Mouse (Mus musculus): ENCODE results near the gene Tmem123. TPM values are rescaled to one million over a fixed set of nuclear protein-coding genes. Genes with fewer than 3 reads are reported as not detected.
A peak's percentile ranks its signal among the peaks of the same experiment; 100 is the strongest.

Tmem123 gene
- total and polyA plus RNA-seq, 3 experiments = 43.5 to 88.8 TPM; not detected in 1

DNA sequence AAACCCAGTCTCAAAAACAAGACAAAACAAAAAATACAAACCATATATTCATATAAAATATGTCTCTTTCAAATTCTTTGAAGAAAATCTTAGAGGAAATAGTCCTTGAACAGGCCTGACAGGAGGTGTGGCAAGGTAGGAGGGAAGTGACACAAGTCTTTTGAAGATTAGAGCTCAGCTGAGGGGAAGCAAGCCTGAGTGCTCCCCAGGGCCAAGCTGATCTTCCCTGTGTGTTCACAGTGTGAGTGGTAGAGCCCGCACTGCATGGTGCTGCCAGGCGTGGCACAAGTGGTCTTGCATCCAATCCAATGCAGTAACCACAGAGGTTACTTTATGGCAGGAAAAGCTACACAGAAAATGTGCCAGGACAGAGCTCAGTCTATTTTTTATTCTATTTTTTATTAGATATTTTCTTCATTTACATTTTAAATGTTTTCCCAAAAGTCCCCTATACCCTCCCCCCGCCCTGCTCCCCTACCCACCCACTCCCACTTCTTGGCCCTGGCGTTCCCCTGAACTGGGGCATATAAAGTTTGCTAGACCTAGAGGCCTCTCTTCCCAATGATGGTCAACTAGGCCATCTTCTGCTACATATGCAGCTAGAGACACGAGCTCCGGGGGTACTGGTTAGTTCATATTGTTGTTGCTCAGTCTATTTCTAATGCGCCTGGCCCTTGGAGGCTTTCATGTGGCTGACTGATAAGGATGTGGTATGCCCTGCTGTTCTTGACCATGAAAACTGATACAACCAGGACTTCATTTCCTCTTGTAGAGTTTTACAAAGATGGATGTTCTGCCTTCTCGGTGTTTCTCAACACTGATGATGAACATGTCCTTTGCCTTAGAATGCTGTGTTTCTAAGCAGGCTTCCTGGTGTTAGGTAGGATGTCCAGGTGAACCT, 16.7 kb downstream of the Tmem123 start:
- H3K36me3 ChIP-seq (ENCODE audit: control insufficient read depth in 1 of 2, insufficient read depth in 2 of 2, low read length in 2 of 2) = peaks cover 12 to 39% of the 10 kb centered on the region in 2 experiments
- DNase-seq (ENCODE audit: low read depth, low spot score) = peak; percentile 92
- no peaks in the 10 kb centered on the region for H3K9me3 ChIP-seq (replicated peaks; ENCODE audit: insufficient read depth, low read length)
- peaks cover 23 to 33% of the 10 kb centered on the region in 2 experiments for H3K4me1 ChIP-seq (ENCODE audit: control insufficient read depth in 1 of 2, insufficient read depth in 2 of 2, low read length in 2 of 2)
- no peaks in the 10 kb centered on the region for H3K79me2 ChIP-seq (ENCODE audit: control insufficient read depth, insufficient read depth, low read length, poor library complexity)
- H3K27ac ChIP-seq (ENCODE audit: control insufficient read depth, low read depth, low read length) = peak overlapping the region; percentile 77
- H3K27me3 ChIP-seq (ENCODE audit: control insufficient read depth in 1 of 2, insufficient read depth in 2 of 2, low read length in 2 of 2) = no peaks in the 10 kb centered on the region
- H3K4me3 ChIP-seq (ENCODE audit: control insufficient read depth in 1 of 2, insufficient read depth in 1 of 2, low read depth in 2 of 2, low read length in 2 of 2) = no peak overlapping the region
- peak overlapping the region; percentile 37; the same call in 1 of the 2 replicates for H3K9ac ChIP-seq (ENCODE audit: control insufficient read depth, low read depth, low read length, poor library complexity, severe bottlenecking)
- TF ChIP-seq USF1 (IDR thresholded peaks at IDR 0.05; ENCODE audit: low read depth, low read length) (peak; percentile 43; the same call in 1 of the 2 replicates), RCOR1 (IDR thresholded peaks at IDR 0.05; ENCODE audit: low read depth, low read length) (peak; percentile 84), SIN3A (IDR thresholded peaks at IDR 0.05; ENCODE audit: low read length) (peak; percentile 93), USF2 (IDR thresholded peaks at IDR 0.05; ENCODE audit: borderline replicate concordance in 1 of 2, insufficient read depth in 1 of 2, low read depth in 1 of 2, low read length in 2 of 2) (no peak), HCFC1 (IDR thresholded peaks at IDR 0.05; ENCODE audit: low read depth, low read length) (no peak), BHLHE40 (IDR thresholded peaks at IDR 0.05; ENCODE audit: borderline replicate concordance, low read depth, low read length) (peak; percentile 60; the same call in 1 of the 2 replicates), MYB (IDR thresholded peaks at IDR 0.05; ENCODE audit: low read depth, low read length) (peak; percentile 52; the same call in 1 of the 2 replicates), CTCF (IDR thresholded peaks at IDR 0.05 in 2 of 3, conservative IDR thresholded peaks at IDR 0.05 in 1 of 3; ENCODE audit: control insufficient read depth in 1 of 3, insufficient read depth in 1 of 3, low read depth in 2 of 3, low read length in 3 of 3, poor library complexity in 1 of 3, severe bottlenecking in 1 of 3) (no peak), MXI1 (IDR thresholded peaks at IDR 0.05; ENCODE audit: low read depth, low read length) (peak; percentile 89), ZC3H11A (IDR thresholded peaks at IDR 0.05; ENCODE audit: low read depth, low read length) (no peak; the same call in 1 of the 2 replicates), CHD2 (IDR thresholded peaks at IDR 0.05; ENCODE audit: low read length) (peak; percentile 14; the same call in 1 of the 2 replicates), POLR2AphosphoS2 (IDR thresholded peaks at IDR 0.05; ENCODE audit: low read length) (peak; percentile 45; the same call in 1 of the 2 replicates), NELFE (IDR thresholded peaks at IDR 0.05; ENCODE audit: low read depth, low read length) (peak; percentile 31), ZMIZ1 (IDR thresholded peaks at IDR 0.05; ENCODE audit: low read depth, low read length) (no peak), TAL1 (IDR thresholded peaks at IDR 0.05; ENCODE audit: low read length) (peak; percentile 94), MAFK (IDR thresholded peaks at IDR 0.05; ENCODE audit: borderline replicate concordance, low read depth, low read length) (peak; percentile 29; the same call in 1 of the 2 replicates), CHD1 (IDR thresholded peaks at IDR 0.05; ENCODE audit: low read depth, low read length) (no peak; the same call in 1 of the 2 replicates), JUND (IDR thresholded peaks at IDR 0.05; ENCODE audit: low read depth, low read length) (peak; percentile 60; the same call in 1 of the 2 replicates), SMC3 (IDR thresholded peaks at IDR 0.05; ENCODE audit: low read depth, low read length) (0 out of 2 replicates have a peak, but pooled peaks have one; percentile 17), TBP (IDR thresholded peaks at IDR 0.05; ENCODE audit: low read depth, low read length) (peak; percentile 62), EP300 (IDR thresholded peaks at IDR 0.05; ENCODE audit: low read depth in 1 of 2, low read length in 2 of 2) (peak; percentile 93 to 96), MAX (IDR thresholded peaks at IDR 0.05; ENCODE audit: low read length) (peak; percentile 61), ETS1 (IDR thresholded peaks at IDR 0.05; ENCODE audit: low read depth, low read length) (peak; percentile 99), GATA1 (IDR thresholded peaks at IDR 0.05; ENCODE audit: low read depth, low read length) (peak; percentile 97), GABPA (IDR thresholded peaks at IDR 0.05; ENCODE audit: low read depth, low read length) (no peak), RAD21 (IDR thresholded peaks at IDR 0.05; ENCODE audit: low read depth, low read length) (no peak), POLR2A (IDR thresholded peaks at IDR 0.05; ENCODE audit: control insufficient read depth in 1 of 2, insufficient read depth in 1 of 2, low read depth in 1 of 2, low read length in 2 of 2, poor library complexity in 1 of 2) (peak in 1 of 2 experiments; percentile 49; a peak in 1 of 4 replicates), KAT2A (conservative IDR thresholded peaks at IDR 0.05; ENCODE audit: low read depth, low read length) (peak; percentile 44; the same call in 1 of the 2 replicates), TCF12 (IDR thresholded peaks at IDR 0.05; ENCODE audit: low read depth, low read length) (peak; percentile 95), UBTF (IDR thresholded peaks at IDR 0.05; ENCODE audit: borderline replicate concordance, insufficient read depth, low read depth, low read length) (no peak), MEF2A (IDR thresholded peaks at IDR 0.05; ENCODE audit: extremely low read depth, insufficient replicate concordance, low read depth, low read length, poor library complexity, severe bottlenecking) (no peak), ZNF384 (IDR thresholded peaks at IDR 0.05; ENCODE audit: low read depth, low read length) (no peak; the same call in 1 of the 2 replicates), MYC (IDR thresholded peaks at IDR 0.05; ENCODE audit: low read depth, low read length) (peak; percentile 89), MAZ (IDR thresholded peaks at IDR 0.05; ENCODE audit: low read depth, low read length) (no peak; the same call in 1 of the 2 replicates), ELF1 (IDR thresholded peaks at IDR 0.05; ENCODE audit: low read depth, low read length) (peak; percentile 59; the same call in 1 of the 2 replicates)
